Mouse (Mus musculus) heart, embryonic 15.5 days (tissue): Measurements from ENCODE around the gene Nags. TPM values are rescaled to one million over a fixed set of nuclear protein-coding genes. Genes with fewer than 3 reads are reported as not detected.

Experiments used
- ATAC-seq: fragments of 200-750 bp; cut with Nextera tagmentation; replicated peaks from 2 replicates; pipeline ENCODE4 v1.8.0; 2017; ENCODE audit warnings: low read depth, moderate TSS enrichment; ENCODE audit not compliant: insufficient number of reproducible peaks, insufficient read depth, low FRiP score
- H3K27ac ChIP-seq: fragments of 300-500 bp; sonication (generic); 2 replicates; pipeline ENCODE4 v1.5.1; 2015; ENCODE audit warnings: mild to moderate bottlenecking, inconsistent platforms
- H3K27me3 ChIP-seq: fragments of 300-500 bp; sonication (generic); 2 replicates; pipeline ENCODE4 v1.6.1; 2015; ENCODE audit warnings: inconsistent platforms
- H3K36me3 ChIP-seq: fragments of 300-500 bp; sonication (generic); 2 replicates; pipeline ENCODE4 v1.6.1; 2015; ENCODE audit warnings: mild to moderate bottlenecking, inconsistent platforms
- H3K4me1 ChIP-seq: fragments of 300-500 bp; sonication (generic); replicated peaks from 2 replicates; pipeline ENCODE4 v1.6.1; 2015; ENCODE audit warnings: inconsistent platforms
- H3K4me2 ChIP-seq: fragments of 300-500 bp; sonication (generic); 2 replicates; pipeline ENCODE4 v1.6.1; 2015; ENCODE audit warnings: inconsistent platforms, mild to moderate bottlenecking, moderate library complexity
- H3K4me3 ChIP-seq: fragments of 300-500 bp; sonication (generic); 2 replicates; pipeline ENCODE4 v1.5.1; 2015; ENCODE audit warnings: mild to moderate bottlenecking, inconsistent platforms
- H3K9ac ChIP-seq: fragments of 300-500 bp; sonication (generic); 2 replicates; pipeline ENCODE4 v1.6.1; 2015; ENCODE audit warnings: mild to moderate bottlenecking, inconsistent platforms
- H3K9me3 ChIP-seq: fragments of 300-500 bp; sonication (generic); replicated peaks from 2 replicates; pipeline ENCODE4 v1.6.1; 2016; ENCODE audit warnings: inconsistent platforms
- WGBS: fragments of 180-500 bp; shearing (Covaris S2); methylation state at CpG from one replicate; pipeline ENCODE4 v1.1.7; 2015; ENCODE audit warnings: mixed read lengths; 5-methylcytosine and 5-hydroxymethylcytosine counted together
- polyA plus RNA-seq: library from polyadenylated mRNA; unstranded; fragments of >200 nt; fragmentation: Nextera tagmentation; extraction: Ambion mirVana; gene quantifications from 2 replicates; pipeline ENCODE4 v1.2.1, GENCODE M21; 2015

The Nags gene
- polyA plus RNA-seq, 1 experiment from 2014 or later: not detected

GRCm38 (mm10) chr11:102134516-102134915 lies 10.8 kb upstream of the Nags start:
- Histone ChIP-seq H3K27me3 (peaks cover 23% of the 10 kb centered on the region; the same call in 1 of the 2 replicates), H3K4me3 (no peak overlapping the region), H3K4me1 (peaks cover 9% of the 10 kb centered on the region), H3K9ac (no peak overlapping the region), H3K4me2 (no peak overlapping the region), H3K36me3 (no peaks in the 10 kb centered on the region), H3K27ac (no peak overlapping the region), H3K9me3 (no peaks in the 10 kb centered on the region)
- WGBS: 20% methylated on average over 4 of the region's 4 CpGs
- no peak for ATAC-seq

GRCm38 (mm10) chr11:102137625-102138446 lies 7.5 kb upstream of the Nags start:
- 39% methylated on average over 13 of the region's 13 CpGs for WGBS
- peaks cover 27% of the 10 kb centered on the region for H3K27me3 ChIP-seq
- H3K36me3 ChIP-seq: no peaks in the 10 kb centered on the region
- H3K4me2 ChIP-seq: peak overlapping the region; percentile 61
- H3K9me3 ChIP-seq: no peaks in the 10 kb centered on the region
- peaks cover 9% of the 10 kb centered on the region for H3K4me1 ChIP-seq
- no peak overlapping the region for H3K27ac ChIP-seq
- H3K4me3 ChIP-seq: peak overlapping the region; percentile 32
- H3K9ac ChIP-seq: peak overlapping the region; percentile 47; the same call in 1 of the 2 replicates
- no peak for ATAC-seq

GRCm38 (mm10) chr11:102138447-102138740 lies 6.9 kb upstream of the Nags start:
- no peak for ATAC-seq
- WGBS: under 1% methylated on average over 18 of the region's 18 CpGs
- Histone ChIP-seq H3K4me1 (peaks cover 9% of the 10 kb centered on the region), H3K27me3 (peaks cover 30% of the 10 kb centered on the region), H3K9me3 (no peaks in the 10 kb centered on the region), H3K4me3 (peak overlapping the region; percentile 32), H3K27ac (no peak overlapping the region), H3K36me3 (no peaks in the 10 kb centered on the region), H3K9ac (peak overlapping the region; percentile 47; the same call in 1 of the 2 replicates), H3K4me2 (peak overlapping the region; percentile 61)

GRCm38 (mm10) chr11:102140508-102140907 lies 4.8 kb upstream of the Nags start:
- Histone ChIP-seq H3K4me1 (peaks cover 8% of the 10 kb centered on the region), H3K36me3 (no peaks in the 10 kb centered on the region), H3K9ac (no peak overlapping the region), H3K27ac (no peak overlapping the region), H3K9me3 (no peaks in the 10 kb centered on the region), H3K4me3 (no peak overlapping the region), H3K4me2 (no peak overlapping the region), H3K27me3 (peaks cover 42% of the 10 kb centered on the region)
- no peak for ATAC-seq
- WGBS: 3% methylated on average over 5 of the region's 5 CpGs

- Histone ChIP-seq H3K4me2 (no peak overlapping the region), H3K4me1 (peaks cover 27% of the 10 kb centered on the region), H3K27me3 (peaks cover 55% of the 10 kb centered on the region), H3K9me3 (no peaks in the 10 kb centered on the region), H3K4me3 (no peak overlapping the region), H3K9ac (no peak overlapping the region), H3K36me3 (no peaks in the 10 kb centered on the region), H3K27ac (no peak overlapping the region)
- no peak for ATAC-seq
- WGBS: 72% methylated on average over 7 of the region's 7 CpGs
Measured at GRCm38 (mm10) chr11:102142355-102142754, 3.0 kb upstream of the Nags start.

- Histone ChIP-seq H3K36me3 (no peaks in the 10 kb centered on the region), H3K9me3 (no peaks in the 10 kb centered on the region), H3K4me1 (peaks cover 28% of the 10 kb centered on the region), H3K27ac (no peak overlapping the region), H3K4me2 (peak overlapping the region; percentile 61), H3K27me3 (peaks cover 70% of the 10 kb centered on the region), H3K9ac (0 out of 2 replicates have a peak overlapping the region, but pooled peaks have one; percentile 16), H3K4me3 (peak overlapping the region; percentile 38)
- 26% methylated on average over 13 of the region's 13 CpGs for WGBS
- ATAC-seq: no peak
Measured at GRCm38 (mm10) chr11:102144957-102145470, 299 bp upstream of the Nags start.

- Histone ChIP-seq H3K4me3 (peak overlapping the region; percentile 38), H3K4me2 (peak overlapping the region; percentile 61), H3K27ac (no peak overlapping the region), H3K36me3 (no peaks in the 10 kb centered on the region), H3K9me3 (no peaks in the 10 kb centered on the region), H3K9ac (0 out of 2 replicates have a peak overlapping the region, but pooled peaks have one; percentile 16), H3K4me1 (peaks cover 28% of the 10 kb centered on the region), H3K27me3 (peaks cover 70% of the 10 kb centered on the region)
- WGBS: 4% methylated on average over 16 of the region's 16 CpGs
- no peak; the same call in 1 of the 2 replicates for ATAC-seq
Measured at GRCm38 (mm10) chr11:102146005-102146404, 692 bp downstream of the Nags start.

- peaks cover 70% of the 10 kb centered on the region for H3K27me3 ChIP-seq
- no peak overlapping the region for H3K9ac ChIP-seq
- WGBS: 8% methylated on average over 17 of the region's 17 CpGs
- H3K27ac ChIP-seq: no peak overlapping the region
- no peaks in the 10 kb centered on the region for H3K9me3 ChIP-seq
- peak overlapping the region; percentile 38 for H3K4me3 ChIP-seq
- H3K4me2 ChIP-seq: peak overlapping the region; percentile 61
- H3K4me1 ChIP-seq: peaks cover 28% of the 10 kb centered on the region
- ATAC-seq: no peak
- H3K36me3 ChIP-seq: no peaks in the 10 kb centered on the region
Measured at GRCm38 (mm10) chr11:102146531-102146930, 1.2 kb downstream of the Nags start.

GRCm38 (mm10) chr11:102147213-102147989 lies 2.1 kb downstream of the Nags start:
- ATAC-seq: no peak
- Histone ChIP-seq H3K36me3 (peaks cover 1% of the 10 kb centered on the region; the same call in 1 of the 2 replicates), H3K27ac (no peak overlapping the region), H3K9me3 (no peaks in the 10 kb centered on the region), H3K4me1 (peaks cover 28% of the 10 kb centered on the region), H3K4me2 (peak overlapping the region; percentile 61), H3K4me3 (peak overlapping the region; percentile 38), H3K27me3 (peaks cover 68% of the 10 kb centered on the region), H3K9ac (no peak overlapping the region)
- WGBS: 10% methylated on average over 34 of the region's 34 CpGs

GRCm38 (mm10) chr11:102156039-102156785 lies 10.9 kb downstream of the Nags start, which contains the start of gene Tmem101:
Tmem101 (minus strand) TSS chr11:102156404.
- H3K4me3 ChIP-seq: peak within 1 kb of the TSS; percentile 76
- under 1% methylated on average over 37 of the region's 37 CpGs for WGBS
- H3K4me1 ChIP-seq: peaks cover 8% of the 10 kb centered on the region
- H3K36me3 ChIP-seq: peaks cover 25% of the 10 kb centered on the region; the same call in 1 of the 2 replicates
- H3K27ac ChIP-seq: peak within 1 kb of the TSS; percentile 50; the same call in 1 of the 2 replicates
- peak within 1 kb of the TSS; percentile 83 for H3K4me2 ChIP-seq
- ATAC-seq: peak; percentile 81
- no peaks in the 10 kb centered on the region for H3K27me3 ChIP-seq
- H3K9me3 ChIP-seq: no peaks in the 10 kb centered on the region
- H3K9ac ChIP-seq: peak within 1 kb of the TSS; percentile 80

GRCm38 (mm10) chr11:102156786-102157089 lies 11.4 kb downstream of the Nags start:
- Histone ChIP-seq H3K27me3 (no peaks in the 10 kb centered on the region), H3K36me3 (peaks cover 29% of the 10 kb centered on the region; the same call in 1 of the 2 replicates), H3K27ac (no peak overlapping the region), H3K4me3 (peak overlapping the region; percentile 76; the same call in 1 of the 2 replicates), H3K9me3 (no peaks in the 10 kb centered on the region), H3K4me2 (no peak overlapping the region), H3K9ac (no peak overlapping the region), H3K4me1 (peaks cover 8% of the 10 kb centered on the region)
- WGBS: 2% methylated on average over 1 of the region's 1 CpGs
- ATAC-seq: no peak
